Mouse (Mus musculus) heart, embryonic 10.5 days (tissue): ENCODE results near the gene Styx. TPM values are rescaled to one million over a fixed set of nuclear protein-coding genes. Genes with fewer than 3 reads are reported as not detected.
A peak's percentile ranks its signal among the peaks of the same experiment; 100 is the strongest.

Experiments used
- DNase-seq: peaks from one replicate; pipeline ENCODE4 v3.0.0-alpha.2; 2017; ENCODE audit warnings: low spot score
- H3K27ac ChIP-seq: fragments of 300-500 bp; sonication (generic); 2 replicates; pipeline ENCODE4 v1.5.1; 2016; ENCODE audit warnings: mild to moderate bottlenecking
- H3K27me3 ChIP-seq: fragments of 300-500 bp; sonication (generic); 2 replicates; pipeline ENCODE4 v1.6.1; 2016; ENCODE audit warnings: mild to moderate bottlenecking; ENCODE audit not compliant: poor library complexity, insufficient read depth, severe bottlenecking
- H3K36me3 ChIP-seq: fragments of 300-500 bp; sonication (generic); 2 replicates; pipeline ENCODE4 v1.6.1; 2016; ENCODE audit warnings: mild to moderate bottlenecking, moderate library complexity
- H3K4me1 ChIP-seq: fragments of 300-500 bp; sonication (generic); 2 replicates; pipeline ENCODE4 v1.6.1; 2016; ENCODE audit warnings: mild to moderate bottlenecking
- H3K4me3 ChIP-seq: fragments of 300-500 bp; sonication (generic); 2 replicates; pipeline ENCODE4 v1.5.1; 2016; ENCODE audit warnings: mild to moderate bottlenecking, moderate library complexity
- H3K9me3 ChIP-seq: fragments of 300-500 bp; sonication (generic); 2 replicates; pipeline ENCODE4 v1.6.1; 2016; ENCODE audit warnings: mild to moderate bottlenecking, moderate library complexity
- WGBS: fragments of 180-500 bp; shearing (Covaris S2); methylation state at CpG from one replicate; pipeline ENCODE4 v1.1.7; 2016; 5-methylcytosine and 5-hydroxymethylcytosine counted together
- polyA plus RNA-seq: library from polyadenylated mRNA; unstranded; fragments of >200 nt; fragmentation: Nextera tagmentation; extraction: Ambion mirVana; gene quantifications from 2 replicates; pipeline ENCODE4 v1.2.1, GENCODE M21; 2016

The Styx gene
- polyA plus RNA-seq, 1 experiment from 2014 or later: 49.6 TPM

GRCm38 (mm10) chr14:45452148-45452547 is 101.3 kb downstream of the Styx start:
- peaks cover 56% of the 10 kb centered on the region for H3K4me1 ChIP-seq
- peak; percentile 74 for DNase-seq
- H3K36me3 ChIP-seq: 0 out of 2 replicates have a peak, but pooled peaks cover 3% of the 10 kb centered on the region
- WGBS: 47% methylated on average over 4 of the region's 4 CpGs
- no peak overlapping the region for H3K4me3 ChIP-seq
- H3K27ac ChIP-seq: peak overlapping the region; percentile 86
- H3K9me3 ChIP-seq: no peaks in the 10 kb centered on the region
- no peaks in the 10 kb centered on the region for H3K27me3 ChIP-seq

GRCm38 (mm10) chr14:45452861-45453512 is 102.1 kb downstream of the Styx start:
- Histone ChIP-seq H3K4me1 (peaks cover 57% of the 10 kb centered on the region), H3K27me3 (no peaks in the 10 kb centered on the region), H3K9me3 (no peaks in the 10 kb centered on the region), H3K36me3 (peaks cover 11% of the 10 kb centered on the region), H3K27ac (peak overlapping the region; percentile 86), H3K4me3 (no peak overlapping the region)
- DNase-seq: peak; percentile 75
- 13% methylated on average over 11 of the region's 11 CpGs for WGBS

GRCm38 (mm10) chr14:45453538-45454233 is 102.8 kb downstream of the Styx start:
- Histone ChIP-seq H3K27ac (peak overlapping the region; percentile 86), H3K27me3 (no peaks in the 10 kb centered on the region), H3K9me3 (no peaks in the 10 kb centered on the region), H3K4me1 (peaks cover 61% of the 10 kb centered on the region), H3K36me3 (peaks cover 18% of the 10 kb centered on the region), H3K4me3 (no peak overlapping the region)
- peak; percentile 75 for DNase-seq
- 59% methylated on average over 5 of the region's 5 CpGs for WGBS

DNA sequence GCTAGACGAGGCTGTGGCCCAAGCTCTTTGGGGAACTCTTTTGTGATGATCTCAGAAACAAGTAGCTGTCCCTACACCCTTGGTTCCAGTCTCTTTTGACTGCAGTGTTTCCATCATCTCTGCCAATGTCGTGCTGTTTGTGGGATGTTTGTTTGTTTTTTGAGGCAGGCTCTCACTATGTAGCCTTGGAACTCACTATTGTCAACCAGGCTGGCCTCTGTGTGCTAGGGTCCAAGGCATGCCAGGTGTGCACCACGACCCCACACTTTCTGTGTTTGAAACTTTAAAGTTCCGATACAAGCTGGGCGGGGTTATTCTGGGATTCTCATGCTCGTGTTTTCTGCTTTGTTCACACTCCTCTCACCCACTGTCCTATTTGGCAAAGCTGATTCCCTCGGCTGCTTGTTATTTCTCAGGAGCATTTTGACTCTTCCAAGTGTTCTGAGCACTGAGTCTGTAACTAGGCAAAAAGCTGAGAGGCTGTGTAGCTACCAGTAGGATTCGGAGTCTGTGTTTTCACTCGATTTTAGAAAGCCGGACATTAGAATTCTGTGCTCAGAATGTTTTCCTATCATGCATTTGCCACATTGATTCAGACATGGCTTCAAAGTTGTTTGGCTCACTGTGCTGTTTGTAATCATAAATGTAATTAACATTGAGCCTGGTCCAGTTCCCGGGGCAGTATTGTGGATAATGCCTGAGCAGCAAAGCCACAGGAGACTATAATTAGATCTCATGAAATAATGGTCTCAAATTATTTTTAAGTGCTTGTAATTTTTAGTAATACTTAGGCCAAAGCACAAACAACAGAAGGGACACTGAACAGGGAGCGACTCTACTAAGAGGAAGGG is 105.0 kb downstream of the Styx start:
- peaks cover 38% of the 10 kb centered on the region for H3K36me3 ChIP-seq
- H3K9me3 ChIP-seq: no peaks in the 10 kb centered on the region
- peaks cover 56% of the 10 kb centered on the region for H3K4me1 ChIP-seq
- DNase-seq: peak; percentile 42
- no peaks in the 10 kb centered on the region for H3K27me3 ChIP-seq
- H3K4me3 ChIP-seq: no peak overlapping the region
- peak overlapping the region; percentile 62 for H3K27ac ChIP-seq
- 53% methylated on average over 12 of the region's 12 CpGs for WGBS

GRCm38 (mm10) chr14:45456502-45456846 is 105.6 kb downstream of the Styx start:
- WGBS: 0% methylated on average over 1 of the region's 1 CpGs
- Histone ChIP-seq H3K4me3 (no peak overlapping the region), H3K4me1 (peaks cover 51% of the 10 kb centered on the region), H3K9me3 (no peaks in the 10 kb centered on the region), H3K27me3 (no peaks in the 10 kb centered on the region), H3K36me3 (peaks cover 44% of the 10 kb centered on the region), H3K27ac (no peak overlapping the region)
- DNase-seq: peak; percentile 64

DNA sequence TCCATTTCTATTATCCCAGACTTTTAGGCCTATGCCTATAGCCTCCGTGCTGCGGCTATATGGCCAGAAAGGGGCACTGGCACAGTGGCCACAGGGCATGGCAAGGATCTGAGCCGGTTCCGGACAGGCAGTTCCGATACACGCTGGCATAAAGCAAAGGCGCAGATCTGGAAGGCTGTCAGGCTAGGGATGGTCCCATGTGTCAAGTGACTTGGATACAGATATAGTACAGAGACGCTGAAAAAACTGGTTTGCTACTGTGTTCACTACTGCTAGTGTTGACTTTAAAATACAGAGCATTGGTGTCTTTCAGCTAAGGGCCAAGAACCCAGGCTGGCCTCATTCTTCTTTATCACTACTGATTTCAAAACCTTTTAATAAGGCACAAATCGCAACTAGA is 106.1 kb downstream of the Styx start:
- peak overlapping the region; percentile 76 for H3K27ac ChIP-seq
- peaks cover 47% of the 10 kb centered on the region for H3K4me1 ChIP-seq

DNA sequence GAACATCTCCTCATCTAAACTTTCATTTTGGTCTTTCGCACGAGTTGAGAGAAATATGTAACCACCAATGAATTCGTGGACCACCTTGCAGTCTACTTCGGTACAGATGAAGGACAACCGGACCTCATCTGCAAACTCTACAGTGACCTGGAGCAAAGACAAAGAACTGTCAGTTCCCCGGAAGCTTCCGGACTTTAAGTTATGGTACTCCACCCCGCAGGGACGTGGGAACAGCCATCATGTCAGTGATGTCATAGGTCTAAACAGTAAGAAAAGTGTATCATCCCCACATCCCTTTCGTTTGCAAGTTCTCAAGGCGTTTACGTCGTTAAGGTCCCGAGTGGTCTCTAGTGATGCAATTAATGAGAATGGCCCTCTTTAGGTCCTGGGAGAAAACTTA is 109.0 kb downstream of the Styx start:
- WGBS: 91% methylated on average over 14 of the region's 14 CpGs
- DNase-seq: peak; percentile 65
- Histone ChIP-seq H3K36me3 (peaks cover 70% of the 10 kb centered on the region), H3K27me3 (no peaks in the 10 kb centered on the region), H3K4me3 (no peak overlapping the region), H3K27ac (no peak overlapping the region), H3K4me1 (peaks cover 50% of the 10 kb centered on the region), H3K9me3 (no peaks in the 10 kb centered on the region)

More for the DNA sequence above, 106.1 kb downstream of the Styx start:
- Histone ChIP-seq H3K9me3 (no peaks in the 10 kb centered on the region), H3K36me3 (peaks cover 49% of the 10 kb centered on the region), H3K4me3 (no peak overlapping the region), H3K27me3 (no peaks in the 10 kb centered on the region)
- DNase-seq: peak; percentile 68
- 75% methylated on average over 9 of the region's 9 CpGs for WGBS

GRCm38 (mm10) chr14:45460491-45460890 is 109.6 kb downstream of the Styx start:
- no peaks in the 10 kb centered on the region for H3K27me3 ChIP-seq
- WGBS: 88% methylated on average over 10 of the region's 10 CpGs
- H3K4me3 ChIP-seq: no peak overlapping the region
- DNase-seq: peak; percentile 57
- peaks cover 44% of the 10 kb centered on the region for H3K4me1 ChIP-seq
- no peaks in the 10 kb centered on the region for H3K9me3 ChIP-seq
- peaks cover 77% of the 10 kb centered on the region for H3K36me3 ChIP-seq
- H3K27ac ChIP-seq: no peak overlapping the region

- Histone ChIP-seq H3K36me3 (peaks cover 90% of the 10 kb centered on the region), H3K27me3 (no peaks in the 10 kb centered on the region), H3K27ac (no peak overlapping the region), H3K4me3 (no peak overlapping the region), H3K4me1 (peaks cover 36% of the 10 kb centered on the region), H3K9me3 (no peaks in the 10 kb centered on the region)
- peak; percentile 46 for DNase-seq
- WGBS: 93% methylated on average over 6 of the region's 6 CpGs
These were observed 111.1 kb downstream of the Styx start for GRCm38 (mm10) chr14:45461945-45462344.

- H3K4me3 ChIP-seq: no peak overlapping the region
- peak; percentile 72 for DNase-seq
- H3K36me3 ChIP-seq: peaks cover 90% of the 10 kb centered on the region
- H3K27me3 ChIP-seq: no peaks in the 10 kb centered on the region
- H3K27ac ChIP-seq: no peak overlapping the region
- H3K4me1 ChIP-seq: peaks cover 32% of the 10 kb centered on the region
- 68% methylated on average over 6 of the region's 6 CpGs for WGBS
- H3K9me3 ChIP-seq: no peaks in the 10 kb centered on the region
These were observed 111.5 kb downstream of the Styx start for GRCm38 (mm10) chr14:45462374-45462773.

DNA sequence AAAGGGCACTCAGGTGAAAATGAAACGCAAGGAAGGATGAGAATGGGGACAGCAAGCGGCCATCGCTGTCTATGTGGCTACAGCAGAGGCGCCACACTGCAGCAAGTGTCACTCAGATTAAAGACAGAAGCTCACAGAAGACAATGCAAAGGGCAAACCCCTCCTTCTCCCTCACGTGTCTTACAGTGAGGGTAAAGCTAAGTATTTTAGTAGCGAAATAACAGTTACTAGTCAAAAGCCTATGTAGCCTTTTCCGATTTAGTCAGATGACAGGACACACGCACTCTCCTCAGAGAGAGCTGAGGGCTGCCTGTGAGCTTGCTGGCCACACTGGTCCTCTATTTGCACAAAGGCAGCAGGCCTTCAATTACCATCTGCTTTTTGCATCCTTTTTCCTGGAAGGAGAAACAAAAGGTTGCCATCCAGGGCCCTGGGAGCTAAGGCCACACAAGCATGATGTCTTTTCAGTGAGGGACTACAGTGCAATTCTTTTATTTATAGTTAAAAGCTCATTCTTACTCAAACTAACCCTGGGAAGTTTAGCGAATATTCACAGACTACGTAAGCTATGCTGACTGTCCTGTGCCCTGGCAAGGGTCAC is 112.1 kb downstream of the Styx start:
- peak overlapping the region; percentile 81 for H3K27ac ChIP-seq
- no peaks in the 10 kb centered on the region for H3K27me3 ChIP-seq
- peak; percentile 64 for DNase-seq
- no peaks in the 10 kb centered on the region for H3K9me3 ChIP-seq
- H3K36me3 ChIP-seq: peaks cover 90% of the 10 kb centered on the region
- no peak overlapping the region for H3K4me3 ChIP-seq
- WGBS: 64% methylated on average over 10 of the region's 10 CpGs
- H3K4me1 ChIP-seq: peaks cover 32% of the 10 kb centered on the region

GRCm38 (mm10) chr14:45463599-45463998 is 112.7 kb downstream of the Styx start:
- 9% methylated on average over 10 of the region's 10 CpGs for WGBS
- H3K27me3 ChIP-seq: no peaks in the 10 kb centered on the region
- H3K4me3 ChIP-seq: peak overlapping the region; percentile 12; the same call in 1 of the 2 replicates
- peak overlapping the region; percentile 81 for H3K27ac ChIP-seq
- peaks cover 87% of the 10 kb centered on the region for H3K36me3 ChIP-seq
- peaks cover 29% of the 10 kb centered on the region for H3K4me1 ChIP-seq
- no peaks in the 10 kb centered on the region for H3K9me3 ChIP-seq
- DNase-seq: peak; percentile 88
